Mouse (Mus musculus) CH12.LX (cell line): Measurements from ENCODE around the gene Pde4b. TPM values are rescaled to one million over a fixed set of nuclear protein-coding genes. Genes with fewer than 3 reads are reported as not detected.
A peak's percentile ranks its signal among the peaks of the same experiment; 100 is the strongest.

Source experiments
- DNase-seq: peaks from one replicate; pipeline ENCODE4 v3.0.0-alpha.2; 2013; ENCODE audit errors: extremely low read depth
- H3K27ac ChIP-seq: 2 replicates; pipeline ENCODE4 v1.5.1; 2012; ENCODE audit warnings: low read depth, mild to moderate bottlenecking, control low read depth, moderate library complexity; ENCODE audit not compliant: insufficient read depth
- H3K27me3 ChIP-seq: replicated peaks from 2 replicates; pipeline ENCODE3; 2012; ENCODE audit warnings: inconsistent platforms
- H3K36me3 ChIP-seq, 2 experiments: replicated peaks in 1 of 2; 2 replicates each; pipeline versions ENCODE3 to v1.6.1; 2012; ENCODE audit warnings: inconsistent platforms in 1 of 2, low read length in 1 of 2, mild to moderate bottlenecking in 1 of 2, mixed read lengths in 1 of 2, moderate library complexity in 1 of 2; ENCODE audit not compliant: control insufficient read depth in 1 of 2, insufficient read depth in 1 of 2
- H3K4me1 ChIP-seq, 2 experiments: 2 replicates each; pipeline ENCODE4 v1.6.1; 2012; ENCODE audit warnings: inconsistent platforms in 1 of 2, moderate library complexity in 1 of 2; ENCODE audit not compliant: insufficient read depth in 2 of 2, control insufficient read depth in 1 of 2
- H3K4me2 ChIP-seq: 2 replicates; pipeline ENCODE4 v1.6.1; 2012; ENCODE audit warnings: low read depth, mild to moderate bottlenecking, control low read depth; ENCODE audit not compliant: poor library complexity, insufficient read depth, severe bottlenecking
- H3K4me3 ChIP-seq, 3 experiments: fragments of 150-350 bp in 1 of 3; sonication (generic) in 1 of 3; replicated peaks in 1 of 3; 2 replicates each; pipeline versions ENCODE3 to v1.5.1; 2011 to 2012; ENCODE audit warnings: low read depth in 2 of 3, low read length in 2 of 3, mild to moderate bottlenecking in 2 of 3, moderate library complexity in 2 of 3, control low read depth in 1 of 3, improper control_type of control experiment in 1 of 3, inconsistent platforms in 1 of 3, mixed read lengths in 1 of 3; ENCODE audit not compliant: poor library complexity in 1 of 3
- H3K79me2 ChIP-seq: replicated peaks from 2 replicates; pipeline ENCODE4 v1.6.1; 2012; ENCODE audit warnings: mild to moderate bottlenecking, moderate library complexity; ENCODE audit not compliant: control insufficient read depth, poor library complexity, insufficient read depth, severe bottlenecking; ENCODE audit errors: extremely low read depth
- H3K9ac ChIP-seq: 2 replicates; pipeline ENCODE4 v1.6.1; 2012; ENCODE audit warnings: low read depth, mild to moderate bottlenecking, control low read depth, moderate library complexity; ENCODE audit not compliant: insufficient read depth
- H3K9me3 ChIP-seq: replicated peaks from 2 replicates; pipeline ENCODE3; 2012; ENCODE audit warnings: low read length, inconsistent platforms, mixed read lengths
- CTCF ChIP-seq, 2 experiments: IDR thresholded peaks in 1 of 2; conservative IDR thresholded peaks in 1 of 2; 2 replicates each; pipeline ENCODE4 v1.5.1; 2011 to 2012; ENCODE audit warnings: low read depth in 2 of 2, low read length in 2 of 2, improper control_type of control experiment in 1 of 2, inconsistent platforms in 1 of 2, mild to moderate bottlenecking in 1 of 2, moderate library complexity in 1 of 2
- ELF1 ChIP-seq: IDR thresholded peaks from 2 replicates; pipeline ENCODE4 v1.6.1; 2014; ENCODE audit warnings: low read depth, mild to moderate bottlenecking, inconsistent platforms, low read length, improper control_type of control experiment
- IRF4 ChIP-seq: IDR thresholded peaks from 2 replicates; pipeline ENCODE4 v1.6.1; 2014; ENCODE audit warnings: low read depth, mild to moderate bottlenecking, inconsistent platforms, low read length, improper control_type of control experiment
- MEF2A ChIP-seq: IDR thresholded peaks from 2 replicates; pipeline ENCODE4 v1.6.1; 2014; ENCODE audit warnings: low read depth, mild to moderate bottlenecking, inconsistent platforms, low read length, improper control_type of control experiment, borderline replicate concordance
- MXI1 ChIP-seq: IDR thresholded peaks from 2 replicates; pipeline ENCODE4 v1.6.1; 2011; ENCODE audit warnings: mild to moderate bottlenecking, low read depth, low read length, improper control_type of control experiment
- MYC ChIP-seq: IDR thresholded peaks from 2 replicates; pipeline ENCODE4 v1.6.1; 2011; ENCODE audit warnings: low read depth, mild to moderate bottlenecking, improper control_type of control experiment, low read length
- RAD21 ChIP-seq: IDR thresholded peaks from 2 replicates; pipeline ENCODE4 v1.6.1; 2011; ENCODE audit warnings: low read depth, mild to moderate bottlenecking, low read length, improper control_type of control experiment, moderate library complexity
- SMC3 ChIP-seq: IDR thresholded peaks from 2 replicates; pipeline ENCODE4 v1.6.1; 2011; ENCODE audit warnings: low read depth, low read length, improper control_type of control experiment
- ZC3H11A ChIP-seq: IDR thresholded peaks from 2 replicates; pipeline ENCODE4 v1.6.1; 2012; ENCODE audit warnings: low read depth, mild to moderate bottlenecking, inconsistent platforms, low read length, improper control_type of control experiment
- ZKSCAN1 ChIP-seq: IDR thresholded peaks from 2 replicates; pipeline ENCODE4 v1.6.1; 2012; ENCODE audit warnings: low read depth, inconsistent platforms, low read length, improper control_type of control experiment, borderline replicate concordance
- ZMIZ1 ChIP-seq: IDR thresholded peaks from 2 replicates; pipeline ENCODE4 v1.6.1; 2012; ENCODE audit warnings: low read depth, mild to moderate bottlenecking, inconsistent platforms, low read length, improper control_type of control experiment
- ZNF384 ChIP-seq: IDR thresholded peaks from 2 replicates; pipeline ENCODE4 v1.6.1; 2012; ENCODE audit warnings: low read depth, low read length, improper control_type of control experiment, inconsistent platforms
- dilution Hi-C: fragments of 300-500 bp; cut with MboI; formaldehyde crosslinking; loops from 2 replicates; pipeline ENCODE4 v1.14.3; 2020; ENCODE audit warnings: low sequenced_read_pairs; ENCODE audit not compliant: extremely low pct_unique_long_range_greater_than_20kb, extremely low pct_ligation_motif_present
- in situ Hi-C: fragments of 300-500 bp; cut with MboI; formaldehyde crosslinking; loops from 3 replicates; pipeline ENCODE4 v1.14.3; 2019; ENCODE audit warnings: low sequenced_read_pairs, low pct_ligation_motif_present, low pct_unique_long_range_greater_than_20kb, mixed read lengths
- polyA plus RNA-seq: library from polyadenylated mRNA; unstranded; fragments of >175 nt; gene quantifications from 2 replicates; pipeline ENCODE4 v1.2.1, GENCODE M21; 2012; ENCODE audit warnings: low read depth; ENCODE audit not compliant: insufficient read length
- total RNA-seq, 2 experiments: library from RNA; depleted of rRNA; stranded (reverse); fragments of 300-350 nt in 1 of 2; fragments of >200 nt in 1 of 2; gene quantifications; 2 replicates each; pipeline ENCODE4 v1.2.3; 2012 to 2014

Gene Pde4b
- total and polyA plus RNA-seq, 3 experiments = 9.6 to 24.2 (median 21.8) TPM

- no peak overlapping the region for H3K27ac ChIP-seq
- in situ Hi-C loops (loop anchor here (5.0 to 10.0 kb wide), 2 partner anchors 253 to 426 kb away; no protein-coding TSS in a partner anchor), dilution Hi-C loops (loop anchor here (25.0 kb wide), 1 partner anchor 258 kb away; no protein-coding TSS in a partner anchor)
- no peaks in the 10 kb centered on the region; the same call in 1 of the 2 replicates for H3K79me2 ChIP-seq
- H3K27me3 ChIP-seq = no peaks in the 10 kb centered on the region
- peaks cover 0 to 9% of the 10 kb centered on the region in 2 experiments; a peak in 2 of 4 replicates for H3K4me1 ChIP-seq
- TF ChIP-seq CTCF (conservative IDR thresholded peaks at IDR 0.05 in 1 of 2, IDR thresholded peaks at IDR 0.05 in 1 of 2; ENCODE audit: low read depth in 2 of 2, low read length in 2 of 2) = peak; percentile 16 to 86; a peak in 3 of 4 replicates
- TF ChIP-seq MEF2A = no peak
- peak; percentile 81 for TF ChIP-seq RAD21
- TF ChIP-seq ELF1 = 0 out of 2 replicates have a peak, but pooled peaks have one; percentile 14
- TF ChIP-seq MXI1 = no peak
- TF ChIP-seq ZC3H11A = peak; percentile 57
- TF ChIP-seq ZNF384 = peak; percentile 100
- TF ChIP-seq ZKSCAN1 = no peak
- no peak for TF ChIP-seq ZMIZ1
- TF ChIP-seq SMC3 = peak; percentile 85
- TF ChIP-seq, all 38 proteins: peak for 6
- Histone ChIP-seq H3K9ac (peak overlapping the region; percentile 13; the same call in 1 of the 2 replicates), H3K4me2 (peak overlapping the region; percentile 83), H3K4me3 (no peak overlapping the region), H3K9me3 (no peaks in the 10 kb centered on the region), H3K36me3 (no peaks in the 10 kb centered on the region)
- peak; percentile 69 for DNase-seq
Observed at GRCm38 (mm10) chr4:102228953-102229586, 141.7 kb downstream of the Pde4b start.

GRCm38 (mm10) chr4:102230898-102231297 lies 143.6 kb downstream of the Pde4b start:
- no peak for DNase-seq
- no peak overlapping the region for H3K4me3 ChIP-seq
- TF ChIP-seq MEF2A (peak; percentile 67), MYC (no peak), IRF4 (0 out of 2 replicates have a peak, but pooled peaks have one; percentile 38)
- in situ Hi-C loops = no loop called here
- no peak overlapping the region for H3K27ac ChIP-seq
- no peaks in the 10 kb centered on the region; the same call in 1 of the 2 replicates for H3K79me2 ChIP-seq
- H3K4me1 ChIP-seq = peaks cover 0 to 6% of the 10 kb centered on the region in 2 experiments; a peak in 2 of 4 replicates
- no peak overlapping the region for H3K4me2 ChIP-seq
- H3K36me3 ChIP-seq = no peaks in the 10 kb centered on the region
- H3K9me3 ChIP-seq = no peaks in the 10 kb centered on the region
- H3K9ac ChIP-seq = no peak overlapping the region
- dilution Hi-C loops = loop anchor here (25.0 kb wide), 1 partner anchor 256 kb away; no protein-coding TSS in a partner anchor
- no peaks in the 10 kb centered on the region for H3K27me3 ChIP-seq
